Mouse (Mus musculus) lung, adult 2 months (tissue): Measurements from ENCODE around the gene Cap1.

Source experiments
- CTCF ChIP-seq: fragments of 200-500 bp; IDR thresholded peaks from 2 replicates; pipeline ENCODE4 v1.5.1; 2011; ENCODE audit warnings: mild to moderate bottlenecking, low read length, control low read depth; ENCODE audit not compliant: insufficient read depth
- POLR2A ChIP-seq: fragments of 200-500 bp; IDR thresholded peaks from 2 replicates; pipeline ENCODE4 v1.6.1; 2011; ENCODE audit warnings: low read depth, mild to moderate bottlenecking, control low read depth, low read length, borderline replicate concordance; ENCODE audit errors: extremely low read depth

- no peak for TF ChIP-seq CTCF
- TF ChIP-seq POLR2A: no peak
These were observed 11.9 kb upstream of the Cap1 start for GRCm38 (mm10) chr4:122897750-122898149.
